Mouse (Mus musculus) intestine, postnatal 0 days (tissue): Measurements from ENCODE around the gene Esp24. TPM values are rescaled to one million over a fixed set of nuclear protein-coding genes. Genes with fewer than 3 reads are reported as not detected.
"Not testable (repeated sequence)": the region's sequence is repeated elsewhere in the genome, so short reads cannot be mapped to it uniquely, and the experiment has no call there.

Source experiments
- ATAC-seq: fragments of 200-750 bp; cut with Nextera tagmentation; 2 replicates; pipeline ENCODE4 v1.8.0; 2017; ENCODE audit warnings: mild to moderate bottlenecking, moderate TSS enrichment, moderate library complexity
- H3K27ac ChIP-seq: fragments of 300-500 bp; sonication (generic); 2 replicates; pipeline ENCODE4 v1.5.1; 2014; ENCODE audit warnings: mild to moderate bottlenecking, low read depth, low read length, moderate library complexity
- H3K27me3 ChIP-seq: fragments of 300-500 bp; sonication (generic); replicated peaks from 2 replicates; pipeline ENCODE4 v1.6.1; 2014; ENCODE audit warnings: low read length, mixed read lengths; ENCODE audit not compliant: control insufficient read depth, insufficient read depth
- H3K36me3 ChIP-seq: fragments of 300-500 bp; sonication (generic); 2 replicates; pipeline ENCODE4 v1.6.1; 2014; ENCODE audit warnings: mild to moderate bottlenecking, moderate library complexity; ENCODE audit not compliant: control insufficient read depth, insufficient read depth
- H3K4me1 ChIP-seq: fragments of 300-500 bp; sonication (generic); replicated peaks from 2 replicates; pipeline ENCODE4 v1.6.1; 2014; ENCODE audit warnings: antibody characterized with exemption, low read length, mixed read lengths; ENCODE audit not compliant: control insufficient read depth, insufficient read depth
- H3K4me2 ChIP-seq: fragments of 300-500 bp; sonication (generic); replicated peaks from 2 replicates; pipeline ENCODE4 v1.6.1; 2014; ENCODE audit warnings: low read depth, mild to moderate bottlenecking, moderate library complexity
- H3K4me3 ChIP-seq: fragments of 300-500 bp; sonication (generic); 2 replicates; pipeline ENCODE4 v1.5.1; 2014; ENCODE audit warnings: low read depth, low read length
- H3K9ac ChIP-seq: fragments of 300-500 bp; sonication (generic); 2 replicates; pipeline ENCODE4 v1.6.1; 2014; ENCODE audit warnings: mild to moderate bottlenecking, low read depth, low read length
- H3K9me3 ChIP-seq: fragments of 300-500 bp; sonication (generic); 2 replicates; pipeline ENCODE4 v1.6.1; 2016; ENCODE audit warnings: mixed run types; ENCODE audit not compliant: control insufficient read depth
- CTCF ChIP-seq: sonication (generic); IDR thresholded peaks from 2 replicates; pipeline ENCODE4 v1.5.1; 2016; ENCODE audit warnings: low read depth, mild to moderate bottlenecking, control low read depth, antibody characterized with exemption, moderate library complexity
- WGBS: fragments of 180-500 bp; shearing (Covaris S2); extraction: QIAGEN DNeasy Blood & Tissue Kit; methylation state at CpG from one replicate; pipeline ENCODE4 v1.1.7; 2014; 5-methylcytosine and 5-hydroxymethylcytosine counted together
- polyA plus RNA-seq: library from polyadenylated mRNA; unstranded; fragments of >200 nt; fragmentation: Nextera tagmentation; extraction: Ambion mirVana; gene quantifications from 2 replicates; pipeline ENCODE4 v1.2.1, GENCODE M21; 2015

The Esp24 gene
- polyA plus RNA-seq: not detected in 2 replicates

GRCm38 (mm10) chr17:39036395-39036794, at the start of gene Esp24:
TSS of gene Esp24 (plus strand) at chr17:39036695.
- H3K27ac ChIP-seq, H3K4me1 ChIP-seq, H3K9me3 ChIP-seq, H3K4me2 ChIP-seq, H3K27me3 ChIP-seq, H3K9ac ChIP-seq, ATAC-seq, H3K36me3 ChIP-seq, H3K4me3 ChIP-seq: not testable (repeated sequence)
- WGBS: 89% methylated on average over 3 of the region's 3 CpGs

GRCm38 (mm10) chr17:39009846-39010245, 26.6 kb upstream of the Esp24 start:
- no peak overlapping the region for H3K4me3 ChIP-seq
- no peak overlapping the region for H3K27ac ChIP-seq
- no peaks in the 10 kb centered on the region for H3K36me3 ChIP-seq
- no peaks in the 10 kb centered on the region for H3K9me3 ChIP-seq
- WGBS: 90% methylated on average over 1 of the region's 1 CpGs
- H3K9ac ChIP-seq: no peak overlapping the region
- no peak for TF ChIP-seq CTCF
- H3K27me3 ChIP-seq: no peaks in the 10 kb centered on the region
- H3K4me1 ChIP-seq: no peaks in the 10 kb centered on the region
- H3K4me2 ChIP-seq: no peak overlapping the region
- ATAC-seq: no peak

DNA sequence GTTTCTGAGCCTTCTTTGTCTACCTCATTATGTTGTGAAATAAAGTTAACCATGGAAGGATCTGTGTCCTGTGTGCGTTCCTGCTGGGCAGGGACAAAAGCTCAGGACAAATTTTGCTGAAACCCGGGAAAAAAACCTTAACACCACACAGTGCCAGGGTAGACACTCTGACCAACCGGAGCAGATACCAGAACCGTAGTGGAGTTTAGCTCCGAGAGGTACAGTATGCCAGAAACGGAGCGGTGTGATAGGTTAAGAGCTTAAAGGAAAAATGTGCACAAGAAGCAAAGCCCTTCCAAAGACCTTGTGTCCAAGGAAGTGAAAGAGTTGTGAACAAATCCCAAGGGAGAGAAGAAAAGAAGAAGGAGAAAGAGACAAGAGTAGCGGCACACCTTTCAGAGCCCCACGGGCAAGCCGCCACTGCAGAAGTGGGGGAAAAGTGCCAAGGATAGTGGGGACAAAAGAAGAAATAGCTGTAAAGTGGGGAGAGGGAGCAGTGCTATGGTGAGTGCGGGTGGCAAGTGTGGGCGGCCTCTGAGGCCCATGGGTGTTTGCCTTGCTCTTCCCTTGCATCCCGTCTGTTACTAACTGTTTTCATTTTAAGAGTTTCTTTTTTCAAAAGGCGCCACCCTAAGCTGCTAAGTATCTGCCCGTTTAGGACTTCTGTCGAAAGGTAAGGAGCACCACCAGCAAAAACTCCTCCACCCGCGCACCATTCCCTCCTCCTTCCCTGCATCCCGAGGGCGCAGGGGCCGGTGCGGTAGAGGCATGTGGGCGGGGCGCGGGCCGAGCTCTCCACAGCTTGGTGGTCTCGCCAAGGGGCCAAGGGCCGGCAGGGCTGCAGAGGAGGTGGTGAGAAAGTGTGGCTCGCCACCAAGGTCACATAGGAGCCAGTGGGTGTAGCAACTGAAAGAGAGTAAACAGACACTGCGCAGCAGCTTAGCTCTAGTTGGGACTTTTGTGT, 25.5 kb upstream of the Esp24 start:
- Histone ChIP-seq H3K27me3 (no peaks in the 10 kb centered on the region), H3K27ac (no peak overlapping the region), H3K36me3 (no peaks in the 10 kb centered on the region), H3K4me2 (no peak overlapping the region; the same call in 1 of the 2 replicates), H3K9me3 (no peaks in the 10 kb centered on the region), H3K9ac (no peak overlapping the region), H3K4me3 (no peak overlapping the region), H3K4me1 (no peaks in the 10 kb centered on the region)
- no peak for ATAC-seq
- no peak for TF ChIP-seq CTCF
- WGBS: 41% methylated on average over 30 of the region's 30 CpGs

GRCm38 (mm10) chr17:39017184-39017583, 19.3 kb upstream of the Esp24 start:
- WGBS: 66% methylated on average over 14 of the region's 14 CpGs
- no peak for ATAC-seq

DNA sequence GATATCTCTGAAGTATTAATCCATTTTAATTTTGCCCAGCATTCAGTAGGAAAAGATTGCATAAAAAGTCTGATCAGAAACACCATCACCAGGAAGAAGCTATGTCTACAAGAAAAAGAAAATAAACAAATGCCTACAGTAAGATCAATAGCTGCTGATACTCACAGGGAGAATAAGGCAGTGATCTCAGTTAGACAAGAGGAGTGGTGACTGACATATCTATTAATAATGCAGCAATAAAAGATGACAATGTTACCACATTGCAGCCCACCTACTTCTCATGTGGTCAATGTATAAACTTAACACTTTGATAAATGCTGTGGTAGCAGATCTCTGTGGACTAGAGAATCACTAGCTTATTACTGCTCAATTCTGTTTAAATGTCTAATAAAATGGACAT, 6.7 kb downstream of the Esp24 start, which contains the start of gene Gm21903:
Gene Gm21903, minus strand, starts transcription at position 101 of the 400 bp plus-strand sequence.
- Histone ChIP-seq H3K4me3 (no peak within 1 kb of the TSS), H3K4me1 (no peaks in the 10 kb centered on the region), H3K27me3 (no peaks in the 10 kb centered on the region), H3K4me2 (no peak within 1 kb of the TSS), H3K27ac (no peak within 1 kb of the TSS), H3K9me3 (no peaks in the 10 kb centered on the region), H3K36me3 (no peaks in the 10 kb centered on the region), H3K9ac (no peak within 1 kb of the TSS)
- ATAC-seq: no peak
- no peak for TF ChIP-seq CTCF

More at GRCm38 (mm10) chr17:39017184-39017583, 19.3 kb upstream of the Esp24 start:
- Histone ChIP-seq H3K27me3 (no peaks in the 10 kb centered on the region), H3K36me3 (no peaks in the 10 kb centered on the region), H3K27ac (no peak overlapping the region), H3K4me2 (no peak overlapping the region), H3K9me3 (0 out of 2 replicates have a peak, but pooled peaks cover 3% of the 10 kb centered on the region), H3K4me3 (no peak overlapping the region), H3K9ac (no peak overlapping the region), H3K4me1 (no peaks in the 10 kb centered on the region)
- TF ChIP-seq CTCF: no peak

DNA sequence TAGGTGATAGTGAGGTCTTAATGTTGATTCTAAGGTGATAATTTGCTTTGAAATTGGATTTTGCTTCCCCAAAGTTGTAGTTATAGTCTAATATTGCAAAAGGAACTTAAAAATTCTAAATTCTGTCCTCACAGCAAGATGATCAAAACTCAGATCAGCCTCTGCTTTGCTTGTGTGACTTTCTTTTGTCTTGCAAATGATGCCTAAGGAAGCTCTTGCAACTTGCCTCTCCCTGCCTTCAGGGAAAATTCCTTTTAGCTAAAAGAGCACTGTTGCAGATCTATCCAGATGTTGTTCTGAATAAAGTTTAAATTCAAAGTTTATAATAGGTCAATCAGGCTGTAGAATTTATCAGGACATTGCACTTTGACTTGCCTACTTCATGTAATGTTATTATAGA, 27.1 kb downstream of the Esp24 start:
- Histone ChIP-seq H3K36me3 (no peaks in the 10 kb centered on the region), H3K27me3 (no peaks in the 10 kb centered on the region), H3K9me3 (peaks cover 11% of the 10 kb centered on the region; the same call in 1 of the 2 replicates), H3K9ac (no peak overlapping the region), H3K4me2 (no peak overlapping the region), H3K4me1 (no peaks in the 10 kb centered on the region), H3K27ac (no peak overlapping the region), H3K4me3 (no peak overlapping the region)
- no peak for ATAC-seq
- no peak for TF ChIP-seq CTCF
